Mouse (Mus musculus) lung, adult 2 months (tissue): Measurements from ENCODE around the gene Zfhx3.

Experiments used
- CTCF ChIP-seq: fragments of 200-500 bp; IDR thresholded peaks from 2 replicates; pipeline ENCODE4 v1.5.1; 2011; ENCODE audit warnings: mild to moderate bottlenecking, low read length, control low read depth; ENCODE audit not compliant: insufficient read depth
- POLR2A ChIP-seq: fragments of 200-500 bp; IDR thresholded peaks from 2 replicates; pipeline ENCODE4 v1.6.1; 2011; ENCODE audit warnings: low read depth, mild to moderate bottlenecking, control low read depth, low read length, borderline replicate concordance; ENCODE audit errors: extremely low read depth

DNA sequence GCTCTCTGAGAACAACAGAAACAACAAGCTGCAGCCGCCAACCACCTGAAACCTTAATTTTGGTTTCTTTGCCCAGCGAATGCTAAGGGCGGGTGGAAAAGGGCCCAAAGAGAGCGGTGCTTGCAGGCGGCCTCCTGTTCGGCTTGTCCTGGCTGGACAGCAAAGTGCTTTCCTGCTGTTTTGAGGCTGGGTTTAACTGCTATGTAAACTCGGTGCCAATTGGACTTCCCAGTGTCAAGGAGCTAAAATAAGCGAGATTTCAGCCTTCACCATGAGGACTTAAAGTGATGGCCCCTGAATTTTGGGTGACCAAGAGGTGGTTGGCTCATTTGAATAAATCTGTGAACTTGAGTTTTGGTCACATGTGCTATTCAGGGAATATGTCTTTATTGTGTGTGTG is 775.1 kb downstream of the Zfhx3 start:
- TF ChIP-seq CTCF = no peak
- TF ChIP-seq POLR2A = no peak
